Mouse (Mus musculus): ENCODE measurements around the gene Siah1a.

Siah1a gene

DNA sequence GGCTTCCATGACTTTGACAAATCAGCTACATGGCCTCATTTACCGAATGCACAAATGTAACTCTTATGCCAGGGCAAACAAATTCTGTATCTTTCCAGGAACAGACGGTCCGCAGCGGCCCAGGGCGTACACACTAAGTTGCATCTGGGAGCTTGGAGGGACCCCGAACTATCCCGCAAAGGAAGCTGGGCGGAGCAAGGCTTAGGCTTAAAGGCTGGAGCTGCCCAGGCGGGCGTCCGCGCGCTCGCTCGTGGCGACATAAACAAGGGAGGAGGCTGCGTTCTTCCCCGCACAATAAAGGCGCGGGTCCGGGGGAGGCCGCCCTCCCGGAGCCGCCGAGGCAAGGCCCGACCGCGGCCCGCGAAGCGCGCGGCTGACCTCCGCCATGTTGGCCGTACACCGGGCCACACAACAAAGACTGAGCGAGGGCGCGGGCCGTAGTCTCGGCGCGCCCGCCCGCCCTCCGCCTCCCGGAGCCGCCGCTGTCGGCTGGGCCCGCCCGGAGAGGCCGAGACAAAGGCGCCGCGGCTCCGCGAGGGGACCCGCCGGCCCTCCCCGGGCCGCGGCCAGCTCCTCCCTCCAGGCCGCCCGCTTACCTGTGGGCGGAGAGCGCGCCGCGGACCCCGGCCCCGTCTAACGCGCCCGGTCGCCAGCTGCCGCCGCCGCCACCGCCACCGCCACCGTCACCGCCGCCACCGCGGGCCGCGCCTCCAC is at the start of gene Siah1a, which contains the start of gene Gm10638:
Siah1a (minus strand) TSS at position 714 of the 714 bp plus-strand sequence.
Gm10638 (plus strand) TSS at position 479 of the 714 bp plus-strand sequence.
- peak; percentile 84 for DNase-seq

GRCm38 (mm10) chr8:86794716-86795115 is 49.0 kb upstream of the Siah1a start:
- DNase-seq: no peak

DNA sequence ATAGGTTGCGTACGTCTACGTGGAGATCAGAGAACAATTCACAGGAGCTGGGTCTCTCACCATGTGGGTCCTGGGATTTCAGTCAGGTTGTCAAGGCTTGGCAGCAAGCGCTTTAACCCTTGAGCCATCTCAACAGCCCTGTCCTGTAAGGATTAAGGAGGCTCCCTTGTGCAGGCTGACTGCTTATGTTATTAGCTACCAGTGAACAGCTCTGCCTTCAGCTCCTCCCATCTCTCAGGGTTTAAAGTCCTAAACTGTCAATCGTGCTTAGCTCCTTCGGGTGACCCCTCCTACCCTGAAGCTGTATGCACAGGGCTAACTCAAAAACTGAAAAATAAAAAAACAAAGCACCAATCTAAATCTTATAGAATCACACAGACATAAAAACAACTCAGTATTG is 45.8 kb upstream of the Siah1a start:
- DNase-seq: no peak

DNA sequence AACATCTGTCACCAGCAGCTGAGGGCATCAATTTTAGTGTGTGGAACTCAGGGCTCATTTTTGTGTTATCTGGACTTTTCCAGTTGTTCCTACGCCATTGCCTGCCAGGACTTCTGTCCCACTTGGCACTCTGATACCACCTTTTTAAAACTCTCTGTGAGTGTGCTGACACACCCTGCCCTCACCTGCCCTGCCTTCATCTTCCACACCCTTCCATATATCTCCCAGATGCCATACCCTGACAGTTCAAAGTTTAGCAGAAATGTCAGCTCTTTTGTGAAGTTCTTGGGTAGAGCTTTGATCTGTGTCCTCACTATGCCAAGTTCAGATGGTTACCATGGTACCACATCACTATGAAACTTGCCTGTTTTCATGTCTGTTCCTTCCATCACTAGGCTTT is 43.8 kb upstream of the Siah1a start:
- no peak for DNase-seq

DNA sequence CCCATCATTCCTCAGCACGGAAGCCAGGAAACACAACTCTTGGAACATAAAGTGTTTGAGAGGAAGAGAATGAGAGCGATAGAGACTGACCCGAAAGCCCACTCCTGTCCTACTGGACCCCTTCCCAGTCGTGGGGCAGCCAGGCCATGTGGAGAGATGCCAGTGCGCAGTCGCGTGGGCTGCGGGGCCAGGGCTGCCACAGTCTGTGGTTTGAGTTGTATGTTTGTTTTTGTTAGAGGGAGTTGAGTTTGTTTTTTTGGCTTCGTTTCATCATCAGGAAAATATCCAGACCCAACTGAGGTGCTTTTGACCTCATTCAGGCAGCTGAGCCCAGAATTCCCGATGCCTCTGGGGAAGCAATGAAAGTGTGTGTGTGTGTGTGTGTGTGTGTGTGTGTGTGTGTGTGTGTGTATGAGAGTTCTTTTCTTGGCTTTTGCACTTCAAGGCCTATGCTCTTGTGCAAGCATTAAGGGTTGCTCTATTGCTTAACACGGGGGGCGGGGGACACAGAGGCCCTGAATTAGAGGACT is 42.2 kb upstream of the Siah1a start:
- DNase-seq: no peak

- peak; percentile 16 for DNase-seq
Measured at GRCm38 (mm10) chr8:86786498-86786897, 40.8 kb upstream of the Siah1a start.

DNA sequence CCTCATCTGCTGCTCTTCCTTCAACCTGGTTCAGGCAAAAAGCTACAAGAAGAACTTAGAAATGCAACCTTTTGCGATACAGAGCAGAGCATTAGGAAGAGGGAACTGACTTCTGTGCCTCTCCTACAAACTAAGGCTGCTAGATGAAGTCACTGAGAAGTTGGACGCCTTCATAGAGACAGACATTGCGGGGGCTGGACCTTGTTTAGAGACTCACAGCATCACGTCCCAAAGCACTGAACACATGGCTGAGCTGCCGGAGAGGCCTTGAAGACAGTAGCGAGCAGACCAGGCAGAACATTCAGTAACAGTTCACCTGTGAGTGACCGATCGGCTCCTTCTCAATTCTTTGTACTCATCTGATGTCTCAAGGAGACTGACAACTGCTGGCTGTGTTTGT is 35.4 kb upstream of the Siah1a start:
- no peak for DNase-seq

DNA sequence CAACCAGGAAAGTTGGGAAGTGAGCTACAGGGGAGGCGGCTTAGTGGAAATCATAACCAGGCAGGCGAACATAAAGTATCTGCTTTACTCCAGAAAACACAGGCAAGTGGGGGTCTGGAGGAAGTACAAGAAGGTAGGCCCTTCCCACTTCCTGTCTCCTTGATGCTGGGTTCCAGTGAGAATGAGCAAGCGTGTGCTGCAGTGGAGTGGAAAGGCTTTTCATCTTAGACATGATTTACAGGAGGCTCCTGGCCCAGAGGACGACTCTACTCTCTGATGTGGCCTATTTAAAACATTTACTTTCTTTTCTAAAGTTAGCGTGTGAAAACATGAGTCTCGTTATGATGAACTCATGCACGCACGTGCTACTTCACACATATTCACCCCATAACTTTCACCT is 33.5 kb upstream of the Siah1a start:
- DNase-seq: no peak

- DNase-seq: no peak
Measured at GRCm38 (mm10) chr8:86769945-86770715, 24.4 kb upstream of the Siah1a start.

- no peak for DNase-seq
Measured at GRCm38 (mm10) chr8:86768499-86768898, 22.8 kb upstream of the Siah1a start.

DNA sequence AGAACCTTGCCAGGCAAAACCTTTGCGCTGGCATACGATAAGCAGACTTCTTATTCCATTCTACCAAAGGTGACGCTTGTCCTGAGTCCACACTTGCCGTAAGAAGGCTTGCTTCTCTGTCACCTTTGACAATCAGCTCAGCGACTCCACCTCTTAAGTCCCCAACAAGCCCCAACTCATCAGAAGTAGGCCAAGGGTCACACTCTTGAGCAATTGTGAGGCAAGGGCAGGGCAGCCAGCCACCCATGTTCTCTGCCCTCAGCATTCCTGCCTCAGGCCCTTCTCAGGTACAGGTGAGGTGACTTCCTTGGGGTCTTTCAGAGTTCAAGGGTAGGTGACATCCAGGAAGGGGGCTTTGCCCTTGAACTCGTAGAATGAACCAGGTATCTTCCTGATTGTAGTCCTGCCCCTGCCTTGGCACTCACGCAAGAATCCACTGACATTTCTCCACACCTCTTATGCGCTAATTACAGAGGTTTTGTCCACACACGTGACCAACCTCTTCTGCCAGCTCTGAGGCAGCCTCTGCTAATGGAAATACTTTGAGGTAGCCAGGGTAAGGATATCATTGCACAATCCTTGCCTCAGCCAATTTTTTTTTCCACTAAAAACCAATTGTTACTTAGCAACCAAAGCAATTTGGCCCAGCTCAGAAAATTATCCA is 20.9 kb upstream of the Siah1a start:
- no peak for DNase-seq

- no peak for DNase-seq
Measured at GRCm38 (mm10) chr8:86765669-86766068, 19.9 kb upstream of the Siah1a start.

DNA sequence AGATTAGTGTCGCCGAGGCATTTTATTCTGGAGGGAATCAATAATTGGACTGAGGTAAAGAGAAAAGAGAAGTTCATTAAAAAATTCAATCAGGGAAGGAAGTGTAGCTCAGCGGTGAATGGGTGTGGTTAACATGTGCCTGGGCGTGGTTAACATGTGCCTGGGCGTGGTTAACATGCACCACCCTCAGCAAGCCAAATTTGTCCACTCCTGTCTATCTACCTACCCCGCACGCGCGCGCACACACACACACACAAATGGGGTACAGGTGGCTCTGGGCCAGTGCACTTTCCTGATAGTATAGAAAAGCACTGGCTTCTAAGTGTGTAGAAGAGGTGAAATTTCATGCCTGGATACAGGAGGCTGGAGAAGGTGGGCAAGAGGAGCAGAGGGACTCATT is 19.4 kb upstream of the Siah1a start:
- DNase-seq: peak; percentile 79

- DNase-seq: no peak
Measured at GRCm38 (mm10) chr8:86762806-86763205, 17.1 kb upstream of the Siah1a start.

GRCm38 (mm10) chr8:86760746-86761145 is 15.0 kb upstream of the Siah1a start:
- no peak for DNase-seq

DNA sequence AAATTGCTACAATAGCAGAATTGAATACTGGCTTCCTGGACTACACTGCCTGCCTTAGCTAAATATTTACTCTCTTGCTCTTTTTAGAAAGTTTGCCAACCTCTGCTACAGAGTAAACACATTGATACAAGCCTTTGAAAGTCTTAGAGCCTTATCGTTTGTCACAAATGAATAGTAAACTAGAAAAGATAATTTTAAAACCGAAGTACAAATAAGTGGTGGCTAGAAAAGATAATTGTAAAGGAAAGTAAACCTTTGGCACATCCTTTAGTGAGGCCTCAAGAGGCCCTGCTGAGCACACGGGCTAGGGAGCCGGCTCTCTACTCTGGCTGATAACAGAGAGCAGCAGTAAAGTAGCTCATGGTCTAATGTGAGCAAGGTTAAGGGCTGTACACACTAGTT is 13.4 kb upstream of the Siah1a start:
- DNase-seq: peak; percentile 39

GRCm38 (mm10) chr8:86758651-86759050 is 12.9 kb upstream of the Siah1a start:
- no peak for DNase-seq

- peak; percentile 13 for DNase-seq
Measured at GRCm38 (mm10) chr8:86756948-86757733, 11.4 kb upstream of the Siah1a start.

- DNase-seq: no peak
Measured at GRCm38 (mm10) chr8:86749842-86750241, 4.1 kb upstream of the Siah1a start.

- DNase-seq: peak; percentile 46
Measured at GRCm38 (mm10) chr8:86746511-86746910, 777 bp upstream of the Siah1a start.

DNA sequence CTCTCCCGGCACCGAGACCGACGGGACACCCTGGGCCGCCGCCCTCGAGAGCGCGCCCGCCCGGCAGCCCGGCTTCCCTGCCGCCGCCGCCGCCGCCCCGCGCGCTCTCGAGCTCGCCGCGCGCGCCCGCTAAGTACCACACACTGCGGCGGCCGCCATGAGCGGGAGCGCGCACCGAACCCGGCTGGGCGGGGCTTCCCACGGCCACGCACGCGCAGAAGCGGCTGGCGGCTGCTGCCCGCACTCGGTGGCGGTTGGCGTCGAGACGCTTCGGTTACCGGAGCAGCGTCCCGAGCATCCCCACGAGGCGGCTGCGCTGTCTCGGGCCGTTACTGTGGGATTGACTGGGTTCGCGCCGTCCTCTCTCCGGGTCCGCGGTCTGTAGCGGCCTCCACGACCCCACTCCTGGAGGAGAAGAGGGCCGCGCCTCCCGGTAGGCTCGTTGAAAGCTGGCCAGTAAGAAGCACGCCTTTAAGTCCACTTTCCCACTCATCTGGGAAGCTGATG is 254 bp upstream of the Siah1a start:
- peak; percentile 96 for DNase-seq
